Mouse (Mus musculus) spleen, adult 18-20 months (tissue): ENCODE measurements around the gene Zfp605.
"Not testable (repeated sequence)": the region's sequence is repeated elsewhere in the genome, so short reads cannot be mapped to it uniquely, and the experiment has no call there.

ENCODE experiments used
- DNase-seq, 2 experiments: peaks; one replicate each; pipeline ENCODE4 v3.0.0; 2022; ENCODE audit warnings: mixed read lengths in 2 of 2

Zfp605 gene

GRCm38 (mm10) chr5:110109991-110110441 lies at the start of gene Zfp605:
Zfp605 (plus strand) TSS chr5:110110092.
- DNase-seq = peak; percentile 73 to 81

- not testable (repeated sequence) for DNase-seq
These were observed 37.5 kb upstream of the Zfp605 start, which contains the start of gene Gm17655 for GRCm38 (mm10) chr5:110072413-110072812. Gm17655 (minus strand) TSS chr5:110072513.

GRCm38 (mm10) chr5:110082961-110083360 lies 26.9 kb upstream of the Zfp605 start:
- no peak for DNase-seq

DNA sequence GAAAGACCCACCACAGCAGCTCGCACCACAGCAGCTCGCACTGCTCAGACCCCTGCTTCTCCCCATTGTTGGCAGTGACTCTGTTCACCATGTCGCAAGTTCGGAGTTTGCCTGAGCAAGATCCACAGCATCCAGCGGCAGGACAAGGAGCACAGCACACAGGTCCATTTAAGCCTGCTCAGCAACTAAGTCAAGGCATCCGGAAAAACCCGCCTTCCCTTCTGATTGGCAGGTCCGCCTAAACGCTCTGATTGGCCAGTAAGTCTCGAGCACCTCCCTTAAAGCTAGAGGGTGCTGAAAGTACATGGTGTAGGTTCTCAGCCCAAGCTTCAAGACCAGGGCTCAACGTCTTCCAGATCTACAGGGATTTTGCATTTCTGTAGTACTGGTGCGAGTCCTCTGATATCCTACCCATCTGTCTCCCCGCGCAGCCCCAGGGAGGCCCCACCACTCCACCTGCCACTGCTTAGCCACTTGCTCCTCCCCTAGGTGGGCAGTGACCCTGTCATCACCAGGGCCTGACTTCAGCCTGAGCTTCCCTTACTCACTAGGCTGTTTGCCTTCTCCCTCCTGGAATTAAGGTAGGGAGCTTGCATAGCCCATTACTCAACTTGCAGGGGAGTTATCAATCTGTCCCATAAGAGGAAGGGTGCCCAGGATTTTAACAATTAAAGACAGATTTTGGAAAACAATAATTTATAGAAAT lies 23.6 kb upstream of the Zfp605 start:
- DNase-seq = no peak

DNA sequence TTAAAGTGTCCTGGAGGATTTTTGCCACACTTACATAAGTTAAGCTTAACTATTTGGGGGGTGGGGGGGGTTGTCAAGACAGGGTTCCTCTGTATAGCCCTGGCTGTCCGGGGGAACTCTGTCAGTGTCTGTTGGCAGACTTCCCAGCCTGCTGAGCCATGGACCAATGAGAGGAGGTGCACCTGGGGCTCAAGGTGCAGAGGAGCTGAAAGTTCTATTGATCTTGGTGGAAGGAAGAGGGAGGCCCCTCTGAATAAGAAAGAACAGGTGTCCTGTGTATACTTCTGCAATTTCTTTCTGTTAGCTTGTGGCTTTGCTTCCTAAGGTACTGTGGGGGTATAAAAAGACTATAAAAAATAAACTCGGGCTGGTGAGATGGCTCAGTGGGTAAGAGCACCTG lies 18.3 kb upstream of the Zfp605 start:
- no peak for DNase-seq

DNA sequence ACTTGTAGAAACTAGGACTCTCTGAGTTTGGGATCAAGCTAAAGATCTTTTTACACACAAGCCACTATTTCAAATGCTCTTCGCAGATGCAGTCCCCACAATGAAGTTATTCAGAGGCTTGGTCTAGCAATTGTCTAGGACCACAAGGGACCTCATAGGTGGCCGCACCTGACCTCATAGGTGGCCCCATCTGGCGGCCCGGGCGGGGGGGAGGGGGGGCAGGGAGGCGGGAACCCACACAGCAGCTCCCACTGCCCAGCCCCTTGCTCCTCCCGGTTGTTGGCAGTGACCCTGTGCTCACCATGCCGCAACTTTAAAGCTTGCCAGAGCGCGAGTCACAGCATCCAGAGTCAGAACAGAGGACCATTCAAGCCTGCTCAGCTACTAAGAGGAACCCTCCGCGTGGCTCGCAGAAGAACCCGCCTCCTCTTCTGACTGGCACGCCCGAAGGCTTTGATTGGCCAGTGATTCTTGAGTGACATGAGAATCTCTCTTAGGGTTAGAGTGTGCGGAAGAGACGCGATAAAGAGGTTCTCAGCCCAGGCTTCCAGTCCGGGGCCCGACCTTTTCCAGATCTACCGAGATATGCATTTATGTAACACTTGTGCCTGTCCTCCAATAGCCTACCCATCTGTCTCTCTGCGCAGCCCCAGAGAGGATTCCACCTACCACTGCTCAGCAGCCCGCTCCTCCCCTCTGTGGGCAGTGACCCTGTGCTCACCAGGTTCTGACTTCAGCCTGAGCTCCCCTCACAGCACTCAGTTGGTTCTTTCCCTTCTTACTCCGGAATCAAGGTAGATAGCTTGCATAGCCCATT lies 15.7 kb upstream of the Zfp605 start, which contains the start of gene Gm35315:
Gm35315 (minus strand) TSS at position 391 of the 817 bp plus-strand sequence.
- DNase-seq = peak; percentile 77 to 79

DNA sequence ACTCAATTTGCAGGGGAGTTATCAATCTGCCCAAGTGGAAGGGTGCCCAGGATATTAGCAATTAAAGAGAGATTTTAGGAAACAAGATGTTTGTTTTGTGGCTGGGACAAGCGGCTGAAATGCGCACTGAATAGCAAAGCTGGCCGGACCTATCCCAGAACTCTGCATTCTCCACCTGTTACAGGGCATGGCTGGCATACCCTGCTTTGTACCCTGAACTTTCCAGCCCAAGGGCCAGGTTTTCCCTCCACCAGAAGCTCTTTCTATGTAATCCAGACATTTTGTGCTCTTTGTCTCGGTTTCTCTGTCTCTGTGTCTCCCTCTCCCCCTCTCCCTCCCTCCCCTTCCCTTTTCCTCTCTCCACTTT lies 15.1 kb upstream of the Zfp605 start:
- no peak for DNase-seq

GRCm38 (mm10) chr5:110098991-110099477 lies 10.9 kb upstream of the Zfp605 start:
- DNase-seq = no peak

DNA sequence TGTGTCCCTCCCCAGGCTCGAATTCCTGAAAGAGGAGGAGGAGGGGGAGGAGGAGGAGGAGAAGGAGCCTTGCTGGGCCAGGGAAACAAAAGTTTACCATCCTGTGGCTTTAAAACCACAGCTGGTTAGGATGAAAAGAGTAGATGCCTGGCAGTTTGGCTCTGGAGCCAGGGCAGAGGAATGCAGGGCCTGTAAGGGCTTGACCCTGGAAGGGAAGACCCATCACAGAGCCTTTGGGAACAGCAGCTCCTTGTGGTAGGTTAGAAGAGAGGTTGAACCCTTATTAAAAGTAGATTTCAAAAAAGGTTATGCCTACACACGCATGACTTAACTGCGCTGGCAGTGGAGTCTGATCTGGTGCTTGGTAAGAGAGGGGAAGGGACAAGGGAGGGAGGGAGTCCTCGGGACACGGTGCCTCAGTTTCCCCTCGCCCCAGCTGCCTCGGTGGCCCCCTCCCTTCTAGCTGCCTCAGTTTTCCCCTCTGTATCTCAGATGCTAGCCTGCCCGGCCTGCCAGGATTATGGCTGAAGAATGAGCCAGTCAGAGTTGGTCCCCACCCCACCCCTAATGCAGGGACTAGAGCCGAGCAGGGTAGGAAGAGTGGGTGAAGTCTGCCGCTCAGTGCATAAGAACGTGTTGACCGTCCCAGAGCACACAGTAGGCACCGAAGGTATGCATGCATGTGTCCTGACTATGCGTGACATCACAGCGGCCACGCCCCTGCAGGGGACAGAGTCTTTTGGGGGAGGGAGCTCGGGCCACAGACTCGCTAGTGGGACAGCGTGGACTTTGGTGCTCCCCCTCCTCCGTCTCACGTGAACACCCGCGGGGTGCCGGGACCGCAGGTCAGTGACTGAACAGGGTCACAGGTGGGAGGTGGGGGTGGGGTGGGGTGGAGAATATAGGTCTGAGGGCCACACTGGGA lies 10.0 kb upstream of the Zfp605 start, which contains the start of gene Plcxd1:
Plcxd1 (plus strand) TSS at position 314 of the 925 bp plus-strand sequence.
- no peak for DNase-seq

- peak; percentile 28 to 39 for DNase-seq
These were observed 8.8 kb upstream of the Zfp605 start for GRCm38 (mm10) chr5:110100921-110101631.

GRCm38 (mm10) chr5:110101716-110102347 lies 8.1 kb upstream of the Zfp605 start:
- peak; percentile 32 to 39 for DNase-seq

DNA sequence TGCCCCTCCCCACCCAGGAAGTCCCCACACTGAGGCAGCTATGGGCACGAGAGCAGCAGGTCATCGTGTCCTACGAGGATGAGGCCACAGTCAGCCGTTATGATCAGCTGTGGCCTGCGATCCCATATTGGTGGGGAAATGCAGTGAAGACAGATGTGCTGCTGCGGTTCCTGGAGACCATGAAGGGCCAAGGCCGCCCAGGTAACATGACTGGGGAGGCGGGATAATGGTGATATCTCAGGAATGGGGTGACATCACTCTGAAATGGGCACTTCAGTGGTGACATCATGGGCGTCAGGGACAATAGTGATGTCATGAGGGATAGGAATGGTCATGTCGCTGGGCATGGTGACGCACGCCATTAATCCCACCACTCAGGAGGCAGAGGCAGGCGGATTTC lies 7.5 kb upstream of the Zfp605 start:
- no peak for DNase-seq

DNA sequence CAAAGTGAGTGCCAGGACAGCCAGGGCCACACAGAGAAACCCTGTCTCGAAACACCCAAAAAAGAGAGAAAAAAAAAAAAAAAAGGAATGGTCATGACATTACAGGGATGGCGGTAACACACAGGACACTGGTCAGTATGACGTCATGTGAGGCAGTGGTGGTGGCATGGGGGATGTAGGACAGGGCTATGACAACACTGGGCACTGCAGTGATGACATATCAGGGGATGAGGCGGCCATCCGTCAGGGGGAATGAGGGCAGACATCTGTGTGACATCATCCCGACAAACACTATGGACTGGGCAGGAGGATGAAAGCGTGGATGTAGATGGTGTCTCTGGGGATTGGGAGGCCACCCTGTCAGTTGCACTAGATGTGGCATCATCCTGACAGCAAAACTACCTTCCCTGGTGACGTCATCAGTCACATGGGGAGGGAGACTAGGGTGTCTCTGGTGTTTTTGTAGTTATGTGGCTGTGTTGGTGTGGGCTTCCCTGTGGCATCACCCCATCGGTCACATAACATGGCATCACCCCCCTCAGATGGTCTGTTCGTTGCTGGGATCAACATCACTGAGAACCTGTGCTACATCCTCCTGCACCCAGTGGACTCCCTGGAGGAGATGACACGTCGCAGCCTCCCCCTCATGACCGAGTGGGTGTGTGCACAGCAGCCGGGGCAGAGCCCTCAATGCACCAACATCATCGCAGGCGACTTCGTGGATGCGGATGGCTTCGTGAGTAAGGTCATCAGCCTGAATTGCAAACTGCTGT lies 6.9 kb upstream of the Zfp605 start:
- DNase-seq = no peak

DNA sequence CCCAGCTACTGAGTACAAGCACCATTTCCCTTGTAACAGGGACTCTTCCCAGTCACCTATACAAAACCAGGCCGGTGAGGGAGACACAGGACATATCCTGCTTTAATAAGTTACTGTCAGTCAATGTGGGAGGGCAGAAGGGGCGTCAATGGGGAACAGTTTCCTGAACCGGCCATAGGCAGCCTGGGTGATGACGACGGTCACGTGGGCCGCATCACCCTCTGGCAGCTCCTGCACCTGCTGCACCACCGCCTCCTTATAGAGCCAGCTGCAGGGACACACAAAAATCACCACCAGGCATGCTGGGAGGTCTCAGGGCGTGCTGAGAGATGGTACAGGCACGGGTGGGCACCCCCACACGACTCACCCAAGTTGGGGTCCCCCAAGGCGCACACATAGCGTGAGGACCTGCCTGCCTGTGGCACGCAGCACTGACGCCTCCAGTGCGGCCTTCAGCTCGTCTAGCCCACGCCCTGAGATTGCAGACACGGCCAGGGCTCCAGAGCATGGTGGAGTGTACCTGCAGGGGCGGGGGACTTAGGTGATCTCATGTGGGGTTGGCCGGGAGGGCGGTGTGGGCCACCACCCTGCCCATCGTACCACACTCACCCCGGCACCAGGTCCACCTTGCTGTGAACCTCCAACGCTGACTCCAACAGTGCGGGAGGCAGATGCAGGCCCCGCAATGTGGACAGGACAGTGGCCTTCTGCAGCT lies 5.8 kb upstream of the Zfp605 start:
- DNase-seq = no peak

DNA sequence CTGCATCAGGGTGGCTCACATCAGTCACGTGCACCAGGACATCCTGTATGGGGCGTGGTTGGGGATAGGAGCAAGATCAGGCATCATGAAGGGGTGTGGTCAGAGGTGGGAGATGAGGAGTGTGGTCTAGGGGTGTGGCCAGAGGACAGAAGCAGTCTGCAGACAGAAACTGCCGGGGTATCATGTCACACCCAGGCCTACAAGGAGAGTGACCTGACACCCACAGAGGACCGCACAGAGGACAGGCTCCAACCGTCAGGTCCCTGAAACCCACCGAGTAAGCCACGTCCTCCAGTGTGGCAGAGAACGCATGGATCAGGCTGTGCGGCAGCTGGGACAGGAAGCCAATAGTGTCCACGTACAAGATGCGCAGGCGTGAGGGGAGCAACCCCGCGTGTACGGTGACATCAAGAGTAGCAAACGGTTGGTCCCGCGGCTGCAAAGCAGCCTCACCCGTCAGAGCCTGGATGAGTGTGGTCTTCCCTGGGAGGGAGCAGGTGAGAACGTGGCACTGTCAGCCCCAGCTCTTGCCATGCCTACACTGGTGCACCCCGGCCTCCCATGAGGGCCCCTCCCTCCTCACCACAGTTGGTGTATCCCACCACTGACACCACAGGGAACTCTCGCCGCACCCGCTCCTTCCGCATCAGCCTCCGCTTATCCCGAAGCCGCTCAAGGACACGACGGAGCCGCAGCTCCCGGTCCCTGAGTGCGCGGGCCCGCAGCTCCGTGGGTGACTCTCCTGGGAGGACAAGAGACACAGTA lies 5.1 kb upstream of the Zfp605 start:
- DNase-seq = no peak

DNA sequence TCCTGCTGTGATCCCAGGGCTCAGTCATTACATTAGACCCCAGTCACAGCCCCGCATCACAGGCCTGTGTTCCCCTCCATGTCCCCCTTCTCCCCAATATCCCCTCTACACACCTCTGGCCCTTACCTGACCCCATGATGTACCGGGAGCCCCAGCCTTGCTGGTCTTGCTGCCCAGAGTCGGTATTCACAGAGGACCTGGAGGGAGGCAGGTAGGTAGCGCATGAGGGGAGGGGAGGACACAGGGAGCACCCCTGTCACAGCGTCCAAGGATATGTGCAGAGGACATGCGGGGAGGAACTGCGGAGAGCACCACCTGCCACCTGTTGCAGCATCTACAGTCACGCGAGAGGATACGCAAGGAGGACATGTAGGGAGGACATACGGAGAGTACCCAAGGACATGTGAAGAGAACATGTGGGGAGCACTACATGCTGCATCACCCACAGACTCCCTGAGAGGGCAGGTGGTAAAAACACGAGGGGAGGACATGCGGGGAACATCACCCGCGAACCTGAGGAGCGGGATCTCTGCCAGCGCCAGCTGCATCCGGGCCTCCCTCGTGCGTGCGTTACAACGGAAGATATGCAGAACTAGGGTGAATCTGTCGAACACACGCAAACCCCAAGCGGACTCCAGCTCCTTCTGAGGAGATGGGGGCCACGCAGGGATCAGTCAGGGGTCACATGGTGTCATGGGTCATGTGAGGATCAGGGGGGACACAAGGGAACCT lies 3.6 kb upstream of the Zfp605 start:
- no peak for DNase-seq

- peak in 1 of 2 experiments; percentile 37 for DNase-seq
These were observed 2.9 kb upstream of the Zfp605 start for GRCm38 (mm10) chr5:110106901-110107564.
